Mouse (Mus musculus): ENCODE results near the gene Rmdn2. TPM values are rescaled to one million over a fixed set of nuclear protein-coding genes. Genes with fewer than 3 reads are reported as not detected.

The Rmdn2 gene
- polyA plus RNA-seq (2016; fragmentation: Nextera tagmentation; extraction: Ambion mirVana), result 6.3 and 6.9 TPM in 2 replicates

GRCm38 (mm10) chr17:79611545-79611944, at the start of gene Rmdn2:
Rmdn2 (plus strand) TSS chr17:79611863.
- Histone ChIP-seq H3K4me2 (replicated peaks) (no peak within 1 kb of the TSS), H3K9me3 (no peaks in the 10 kb centered on the region), H3K36me3 (no peaks in the 10 kb centered on the region), H3K27ac (no peak within 1 kb of the TSS), H3K27me3 (replicated peaks) (no peaks in the 10 kb centered on the region), H3K4me1 (0 out of 2 replicates have a peak, but pooled peaks cover 5% of the 10 kb centered on the region), H3K9ac (no peak within 1 kb of the TSS), H3K4me3 (no peak within 1 kb of the TSS)
- WGBS, result 87% methylated on average over 4 of the region's 4 CpGs
- ATAC-seq (ENCODE audit: low FRiP score, low read depth), result no peak

- H3K27me3 ChIP-seq (replicated peaks), result no peaks in the 10 kb centered on the region
- H3K36me3 ChIP-seq, result no peaks in the 10 kb centered on the region
- H3K4me1 ChIP-seq, result peaks cover 5% of the 10 kb centered on the region; the same call in 1 of the 2 replicates
- no peak overlapping the region for H3K9ac ChIP-seq
- WGBS, result 30% methylated on average over 7 of the region's 7 CpGs
- ATAC-seq (ENCODE audit: low FRiP score, low read depth), result no peak
- H3K4me2 ChIP-seq (replicated peaks), result no peak overlapping the region
- no peak overlapping the region for H3K4me3 ChIP-seq
- no peak overlapping the region for H3K27ac ChIP-seq
- H3K9me3 ChIP-seq, result peaks cover 11% of the 10 kb centered on the region
These were observed 48.5 kb upstream of the Rmdn2 start for GRCm38 (mm10) chr17:79563067-79563620.

DNA sequence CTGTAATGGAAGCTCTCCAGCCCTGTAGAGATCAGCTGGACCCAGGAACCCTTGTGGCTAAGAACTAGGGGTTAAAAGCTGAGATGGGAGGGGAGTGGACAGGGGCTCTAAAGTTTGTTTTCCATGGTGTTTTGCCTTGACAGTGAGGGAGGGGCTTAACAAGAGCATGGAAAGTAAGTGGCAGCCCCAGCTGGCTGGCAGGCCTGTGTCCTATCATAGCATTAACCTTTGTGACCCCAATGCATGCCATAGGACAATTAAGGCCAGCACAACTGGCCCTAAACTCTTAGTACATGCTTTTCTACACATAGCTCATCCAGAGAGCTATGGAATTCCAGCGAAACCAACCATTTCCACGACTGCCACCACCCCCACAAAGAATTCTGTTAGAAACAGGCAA, 47.9 kb upstream of the Rmdn2 start:
- Histone ChIP-seq H3K9ac (no peak overlapping the region), H3K36me3 (no peaks in the 10 kb centered on the region), H3K4me1 (peaks cover 5% of the 10 kb centered on the region; the same call in 1 of the 2 replicates), H3K27me3 (replicated peaks) (no peaks in the 10 kb centered on the region), H3K9me3 (peaks cover 11% of the 10 kb centered on the region), H3K4me3 (no peak overlapping the region), H3K4me2 (replicated peaks) (no peak overlapping the region), H3K27ac (no peak overlapping the region)
- WGBS, result 50% methylated on average over 2 of the region's 2 CpGs
- ATAC-seq (ENCODE audit: low FRiP score, low read depth), result no peak

DNA sequence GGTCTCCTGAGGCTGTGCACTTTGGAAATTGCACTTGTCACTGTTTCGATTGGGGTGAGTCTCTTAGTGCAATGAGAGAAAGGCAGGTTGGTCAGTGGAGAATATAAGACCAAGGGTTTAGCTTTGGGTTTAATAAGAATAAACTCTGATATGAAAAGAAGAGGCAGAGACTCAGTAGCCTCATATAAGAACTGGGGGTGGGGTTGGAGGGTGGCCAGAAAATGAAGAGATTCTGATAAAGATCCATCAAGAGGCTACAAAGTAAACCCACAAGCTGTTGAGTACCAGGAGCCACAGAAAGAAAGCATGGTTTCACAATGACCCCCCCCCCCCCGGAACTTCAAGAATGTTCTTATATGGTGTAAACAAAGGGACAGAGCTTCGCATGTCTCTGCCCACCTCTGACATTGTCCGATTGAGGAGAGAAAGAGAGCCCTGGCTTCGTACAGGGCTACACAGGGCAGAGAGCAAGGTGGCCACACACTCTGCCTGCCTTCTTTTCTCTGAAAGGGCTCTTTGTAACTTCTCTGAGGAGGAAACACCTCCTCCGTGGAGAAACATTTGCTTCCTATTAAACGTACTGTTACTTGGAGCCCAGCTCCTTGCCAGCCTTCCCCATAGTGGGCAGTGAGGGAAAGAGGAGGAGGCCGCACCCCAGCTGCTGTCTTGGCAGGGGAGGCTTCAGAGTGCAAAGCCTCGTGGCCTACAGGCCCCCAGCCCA, 46.3 kb upstream of the Rmdn2 start:
- no peak overlapping the region for H3K9ac ChIP-seq
- no peaks in the 10 kb centered on the region for H3K36me3 ChIP-seq
- H3K4me1 ChIP-seq, result peaks cover 5% of the 10 kb centered on the region; the same call in 1 of the 2 replicates
- no peaks in the 10 kb centered on the region for H3K27me3 ChIP-seq (replicated peaks)
- ATAC-seq (ENCODE audit: low FRiP score, low read depth), result no peak
- H3K9me3 ChIP-seq, result peaks cover 3% of the 10 kb centered on the region; the same call in 1 of the 2 replicates
- WGBS, result 46% methylated on average over 9 of the region's 9 CpGs
- no peak overlapping the region for H3K4me2 ChIP-seq (replicated peaks)
- H3K4me3 ChIP-seq, result no peak overlapping the region
- H3K27ac ChIP-seq, result no peak overlapping the region

DNA sequence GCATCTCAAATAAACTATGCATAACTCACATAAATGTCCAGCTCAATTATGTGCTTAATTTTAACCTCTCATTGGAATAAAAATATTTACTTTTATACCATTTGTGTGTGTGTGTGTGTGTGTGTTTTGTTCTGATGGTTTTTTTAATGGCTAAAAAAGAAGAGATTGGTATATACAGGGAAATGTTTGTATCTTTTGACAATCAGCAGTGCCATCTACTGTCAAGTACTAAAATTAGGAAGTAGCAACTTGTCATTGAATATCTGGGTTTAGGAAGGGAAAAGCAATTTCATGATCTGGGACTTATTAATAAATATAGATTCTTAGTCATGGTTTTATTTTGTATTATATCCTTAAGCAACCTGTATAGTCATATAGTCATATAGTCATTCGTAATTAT, 43.3 kb upstream of the Rmdn2 start:
- no peak overlapping the region for H3K4me3 ChIP-seq
- H3K9me3 ChIP-seq, result no peaks in the 10 kb centered on the region
- no peak overlapping the region for H3K27ac ChIP-seq
- no peaks in the 10 kb centered on the region for H3K36me3 ChIP-seq
- no peak for ATAC-seq (ENCODE audit: low FRiP score, low read depth)
- H3K4me1 ChIP-seq, result peaks cover 1% of the 10 kb centered on the region; the same call in 1 of the 2 replicates
- no peaks in the 10 kb centered on the region for H3K27me3 ChIP-seq (replicated peaks)
- no peak overlapping the region for H3K4me2 ChIP-seq (replicated peaks)
- no peak overlapping the region for H3K9ac ChIP-seq
- 94% methylated on average over 1 of the region's 1 CpGs for WGBS

DNA sequence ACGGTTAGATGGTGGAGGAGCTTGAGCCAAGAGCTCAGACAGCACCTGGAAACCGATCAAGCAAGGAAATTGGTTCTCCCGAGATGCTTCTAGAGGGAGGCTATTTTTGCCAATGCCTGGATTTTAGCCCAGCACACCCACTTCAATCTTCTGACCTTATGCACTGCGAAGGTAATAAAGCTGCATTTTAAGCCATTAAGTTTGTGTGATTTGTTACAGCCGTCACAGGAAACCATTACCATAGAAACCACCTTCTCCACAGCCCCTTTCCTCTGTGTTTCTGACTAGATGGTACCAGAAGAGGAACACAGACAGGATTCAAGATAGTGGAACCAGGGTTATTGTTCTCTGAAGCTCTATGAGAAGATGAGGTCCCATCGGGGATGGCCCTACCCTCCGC, 33.3 kb upstream of the Rmdn2 start:
- no peaks in the 10 kb centered on the region for H3K36me3 ChIP-seq
- no peaks in the 10 kb centered on the region for H3K4me1 ChIP-seq
- WGBS, result 75% methylated on average over 7 of the region's 7 CpGs
- no peaks in the 10 kb centered on the region for H3K9me3 ChIP-seq
- H3K4me3 ChIP-seq, result no peak overlapping the region
- no peak overlapping the region for H3K4me2 ChIP-seq (replicated peaks)
- no peaks in the 10 kb centered on the region for H3K27me3 ChIP-seq (replicated peaks)
- ATAC-seq (ENCODE audit: low FRiP score, low read depth), result no peak
- no peak overlapping the region for H3K9ac ChIP-seq
- H3K27ac ChIP-seq, result no peak overlapping the region

DNA sequence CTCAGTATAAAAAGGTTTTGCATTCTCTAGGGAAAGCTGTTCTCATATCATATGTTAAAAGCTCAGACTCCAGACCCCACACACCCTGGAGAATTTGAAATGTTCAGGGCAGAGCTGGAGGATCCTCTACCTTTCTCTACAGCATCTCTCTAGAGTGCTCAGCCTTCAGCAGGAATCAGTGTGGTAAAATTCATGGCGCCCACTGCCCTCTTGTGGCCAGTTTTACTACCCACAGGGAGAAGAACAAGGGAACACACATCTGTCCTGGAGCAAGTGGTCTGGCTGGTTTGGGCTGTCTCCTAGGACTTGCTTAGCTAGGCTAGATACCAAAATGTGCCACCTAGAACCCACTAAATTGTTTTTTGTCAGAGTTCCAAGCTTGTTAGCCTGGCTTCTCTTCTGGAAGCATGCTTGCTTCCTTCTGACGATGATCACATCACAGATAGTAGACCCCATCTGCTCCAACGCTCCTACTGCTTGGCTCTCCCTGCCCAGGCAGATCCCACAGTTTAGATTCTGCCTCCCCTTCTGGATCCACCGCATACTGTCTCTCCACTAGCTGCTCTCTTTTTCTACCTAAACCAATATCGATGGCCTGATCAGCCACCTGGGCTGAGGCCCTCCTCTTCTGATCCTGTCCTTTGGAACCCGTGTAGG, 31.3 kb upstream of the Rmdn2 start:
- H3K27me3 ChIP-seq (replicated peaks), result no peaks in the 10 kb centered on the region
- ATAC-seq (ENCODE audit: low FRiP score, low read depth), result peak; percentile 65
- no peaks in the 10 kb centered on the region for H3K36me3 ChIP-seq
- no peak overlapping the region for H3K9ac ChIP-seq
- no peak overlapping the region for H3K27ac ChIP-seq
- H3K9me3 ChIP-seq, result no peaks in the 10 kb centered on the region
- H3K4me1 ChIP-seq, result no peaks in the 10 kb centered on the region
- H3K4me3 ChIP-seq, result no peak overlapping the region
- WGBS, result 70% methylated on average over 6 of the region's 6 CpGs
- H3K4me2 ChIP-seq (replicated peaks), result no peak overlapping the region

GRCm38 (mm10) chr17:79583466-79583865, 28.2 kb upstream of the Rmdn2 start:
- ATAC-seq (ENCODE audit: low FRiP score, low read depth), result no peak

DNA sequence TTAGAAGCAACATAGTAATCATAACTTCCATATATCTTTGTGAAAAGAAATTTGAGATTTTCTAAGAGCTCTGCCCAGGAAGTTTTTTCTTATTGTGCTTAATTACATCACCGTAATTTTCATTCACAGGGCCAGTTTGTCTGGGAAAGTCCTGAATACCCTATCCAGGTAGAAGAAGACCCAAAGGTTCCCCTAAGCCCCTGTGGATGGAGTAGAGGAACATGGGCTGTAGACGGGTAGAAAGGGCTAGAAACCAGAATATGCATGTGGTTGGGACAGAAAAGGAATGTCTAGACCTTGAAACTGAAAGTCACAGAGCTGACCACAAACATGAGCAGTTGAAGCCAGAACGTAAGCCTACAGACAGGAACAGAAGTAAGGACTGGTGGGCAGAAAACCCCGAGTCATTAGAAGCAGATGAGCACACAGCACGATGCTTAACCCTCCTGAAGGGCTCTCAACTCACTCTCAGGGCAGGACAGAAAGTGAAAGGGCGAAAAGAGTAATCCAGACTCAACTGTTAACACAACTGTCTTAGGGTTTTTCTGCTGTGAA, 27.3 kb upstream of the Rmdn2 start:
- no peaks in the 10 kb centered on the region for H3K4me1 ChIP-seq
- H3K9ac ChIP-seq, result no peak overlapping the region
- 85% methylated on average over 6 of the region's 6 CpGs for WGBS
- H3K36me3 ChIP-seq, result no peaks in the 10 kb centered on the region
- H3K4me3 ChIP-seq, result no peak overlapping the region
- H3K27me3 ChIP-seq (replicated peaks), result no peaks in the 10 kb centered on the region
- H3K27ac ChIP-seq, result no peak overlapping the region
- H3K9me3 ChIP-seq, result no peaks in the 10 kb centered on the region
- no peak for ATAC-seq (ENCODE audit: low FRiP score, low read depth)
- no peak overlapping the region for H3K4me2 ChIP-seq (replicated peaks)

More at GRCm38 (mm10) chr17:79583466-79583865, 28.2 kb upstream of the Rmdn2 start:
- no peaks in the 10 kb centered on the region for H3K36me3 ChIP-seq
- H3K4me3 ChIP-seq, result no peak overlapping the region
- H3K4me2 ChIP-seq (replicated peaks), result no peak overlapping the region
- H3K9me3 ChIP-seq, result no peaks in the 10 kb centered on the region
- no peaks in the 10 kb centered on the region for H3K27me3 ChIP-seq (replicated peaks)
- no peak overlapping the region for H3K9ac ChIP-seq
- no peaks in the 10 kb centered on the region for H3K4me1 ChIP-seq
- WGBS, result 77% methylated on average over 4 of the region's 4 CpGs
- no peak overlapping the region for H3K27ac ChIP-seq

DNA sequence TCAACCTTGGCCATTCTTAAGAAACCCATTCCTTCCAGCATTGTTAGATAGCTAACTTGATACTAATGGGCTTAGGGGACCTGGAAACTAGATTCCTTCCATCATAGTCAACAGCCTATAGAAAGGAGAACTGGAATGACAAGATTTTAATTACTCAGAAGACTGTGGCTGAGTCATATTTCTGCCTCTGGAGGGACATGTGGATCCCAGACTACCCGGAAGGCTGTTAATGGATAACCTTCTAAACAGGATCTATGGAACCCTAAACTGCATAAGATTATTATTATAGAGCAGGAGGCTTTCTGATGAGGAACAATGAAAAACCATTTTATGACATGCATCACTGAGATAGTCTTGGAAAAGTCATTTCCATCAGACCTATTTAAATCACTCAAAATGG, 21.8 kb upstream of the Rmdn2 start:
- H3K4me1 ChIP-seq, result no peaks in the 10 kb centered on the region
- no peak overlapping the region for H3K9ac ChIP-seq
- H3K9me3 ChIP-seq, result no peaks in the 10 kb centered on the region
- ATAC-seq (ENCODE audit: low FRiP score, low read depth), result no peak
- H3K27me3 ChIP-seq (replicated peaks), result no peaks in the 10 kb centered on the region
- H3K4me3 ChIP-seq, result no peak overlapping the region
- 84% methylated on average over 1 of the region's 1 CpGs for WGBS
- H3K36me3 ChIP-seq, result no peaks in the 10 kb centered on the region
- H3K4me2 ChIP-seq (replicated peaks), result no peak overlapping the region
- no peak overlapping the region for H3K27ac ChIP-seq

DNA sequence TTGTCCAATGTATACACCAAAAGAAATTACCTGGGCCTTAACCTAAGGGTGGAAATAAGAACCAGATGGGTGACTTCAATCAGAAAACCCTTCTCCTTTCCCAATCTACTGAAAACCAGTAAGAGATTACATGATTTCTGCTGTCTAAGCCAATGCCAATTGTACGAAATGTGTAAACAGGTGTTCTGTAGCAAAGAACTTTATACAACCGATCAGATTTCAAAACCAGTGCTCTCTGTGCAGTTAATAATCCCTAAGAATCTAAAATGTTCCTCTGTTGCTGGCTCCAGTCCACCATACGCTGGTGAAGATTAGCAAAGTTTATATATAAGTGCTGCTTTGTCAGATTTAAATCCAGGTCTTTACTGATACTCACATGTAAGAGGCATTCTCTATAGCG, 15.7 kb upstream of the Rmdn2 start:
- ATAC-seq (ENCODE audit: low FRiP score, low read depth), result no peak
- Histone ChIP-seq H3K4me1 (0 out of 2 replicates have a peak, but pooled peaks cover 2% of the 10 kb centered on the region), H3K27me3 (replicated peaks) (no peaks in the 10 kb centered on the region), H3K9ac (no peak overlapping the region), H3K4me3 (no peak overlapping the region), H3K27ac (no peak overlapping the region), H3K4me2 (replicated peaks) (no peak overlapping the region), H3K36me3 (no peaks in the 10 kb centered on the region), H3K9me3 (no peaks in the 10 kb centered on the region)
- WGBS, result 87% methylated on average over 4 of the region's 4 CpGs

DNA sequence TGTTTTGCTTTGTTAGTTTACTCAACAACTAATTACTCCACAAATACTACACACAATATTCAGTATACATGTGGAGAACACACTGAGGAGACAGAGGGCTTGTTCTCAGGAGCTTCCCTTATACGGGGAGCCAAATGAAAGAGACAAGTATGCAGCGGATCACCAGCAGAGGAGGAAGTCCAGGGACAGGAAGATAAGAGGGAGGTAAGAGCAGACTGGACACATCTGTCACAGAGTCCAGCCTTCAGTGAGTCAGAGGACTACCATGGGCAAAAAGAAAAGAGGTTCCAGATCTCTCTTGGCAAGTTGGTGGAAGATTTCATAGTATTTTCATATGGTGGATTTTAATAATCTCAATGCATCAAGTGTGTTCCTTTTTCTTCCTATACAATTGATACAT, 13.5 kb upstream of the Rmdn2 start:
- Histone ChIP-seq H3K27ac (no peak overlapping the region), H3K27me3 (replicated peaks) (no peaks in the 10 kb centered on the region), H3K4me3 (no peak overlapping the region), H3K9me3 (no peaks in the 10 kb centered on the region), H3K4me2 (replicated peaks) (no peak overlapping the region), H3K9ac (no peak overlapping the region), H3K4me1 (0 out of 2 replicates have a peak, but pooled peaks cover 2% of the 10 kb centered on the region), H3K36me3 (no peaks in the 10 kb centered on the region)
- no peak for ATAC-seq (ENCODE audit: low FRiP score, low read depth)
- 72% methylated on average over 2 of the region's 2 CpGs for WGBS

All from neural tube, embryonic 12.5 days (tissue).